Mouse (Mus musculus): ENCODE data around the gene Selenoo.

The Selenoo gene

DNA sequence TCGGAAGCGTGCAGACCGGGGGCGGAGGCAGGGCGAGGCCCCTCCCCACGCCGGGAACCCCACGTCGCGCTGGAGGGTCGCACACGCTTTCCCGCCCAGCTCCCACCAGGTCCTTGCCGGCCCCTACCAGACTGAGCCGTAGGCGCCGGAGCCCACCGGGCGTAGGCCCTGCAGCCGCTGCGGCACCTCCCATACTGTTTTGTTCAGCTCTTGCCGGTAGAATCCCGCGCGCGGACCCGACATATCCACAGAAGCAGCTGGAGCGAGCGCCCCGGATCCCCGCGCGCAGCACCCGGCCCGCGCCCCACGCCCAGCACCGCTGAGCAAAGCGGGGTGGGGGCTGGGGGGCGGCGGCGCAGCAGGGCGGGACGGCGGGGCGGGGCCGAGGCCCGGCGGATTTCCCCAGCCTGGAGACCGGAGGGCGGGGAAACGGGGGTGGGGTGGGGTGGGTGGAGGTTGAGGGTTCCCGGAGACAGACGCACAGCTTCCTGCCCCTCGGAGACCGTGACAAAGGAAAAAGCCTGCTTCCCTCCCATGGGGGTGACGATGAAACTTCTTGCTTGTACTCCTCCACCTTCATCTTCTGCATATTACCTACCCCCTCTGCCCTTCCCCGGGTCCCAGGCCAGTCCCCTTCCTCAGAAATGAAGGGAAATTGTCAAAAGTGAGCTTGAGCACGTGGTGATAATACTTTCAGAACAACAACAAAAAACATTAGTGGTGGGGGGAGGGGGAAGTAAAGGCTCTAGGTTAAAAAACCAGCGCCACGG lies 60.6 kb downstream of the Selenoo start, which contains the start of gene Mapk11:
Gene Mapk11, minus strand, starts transcription at position 358 of the 770 bp plus-strand sequence.
- DNase-seq (ENCODE audit: low spot score), result no peak

Data from spleen, adult 12 weeks (tissue).